Mouse (Mus musculus) forebrain, embryonic 10.5 days (tissue): ENCODE measurements at regions not wholly inside any gene's neighbourhood (a gene's known extent, or its start where the extent isn't known, plus 50 kb on each side); places are given as distances from the start of the nearest gene placed in this dataset.

ENCODE experiments used
- DNase-seq: peaks from one replicate; pipeline ENCODE4 v3.0.0-alpha.2; 2017; ENCODE audit warnings: low spot score; ENCODE audit errors: extremely low spot score
- H3K27ac ChIP-seq: fragments of 300-500 bp; sonication (generic); 2 replicates; pipeline ENCODE4 v1.5.1; 2016; ENCODE audit warnings: mild to moderate bottlenecking
- H3K27me3 ChIP-seq: fragments of 300-500 bp; sonication (generic); 2 replicates; pipeline ENCODE4 v1.6.1; 2016; ENCODE audit warnings: mild to moderate bottlenecking; ENCODE audit not compliant: poor library complexity, severe bottlenecking
- H3K36me3 ChIP-seq: fragments of 300-500 bp; sonication (generic); replicated peaks from 2 replicates; pipeline ENCODE4 v1.6.1; 2016; ENCODE audit warnings: mild to moderate bottlenecking, moderate library complexity
- H3K4me1 ChIP-seq: fragments of 300-500 bp; sonication (generic); 2 replicates; pipeline ENCODE4 v1.6.1; 2016
- H3K4me3 ChIP-seq: fragments of 300-500 bp; sonication (generic); 2 replicates; pipeline ENCODE4 v1.5.1; 2016; ENCODE audit warnings: mild to moderate bottlenecking, moderate library complexity
- H3K9me3 ChIP-seq: fragments of 300-500 bp; sonication (generic); 2 replicates; pipeline ENCODE4 v1.6.1; 2016; ENCODE audit warnings: mild to moderate bottlenecking, moderate library complexity
- WGBS: fragments of 180-500 bp; shearing (Covaris S2); methylation state at CpG from one replicate; pipeline ENCODE4 v1.1.7; 2016; 5-methylcytosine and 5-hydroxymethylcytosine counted together

DNA sequence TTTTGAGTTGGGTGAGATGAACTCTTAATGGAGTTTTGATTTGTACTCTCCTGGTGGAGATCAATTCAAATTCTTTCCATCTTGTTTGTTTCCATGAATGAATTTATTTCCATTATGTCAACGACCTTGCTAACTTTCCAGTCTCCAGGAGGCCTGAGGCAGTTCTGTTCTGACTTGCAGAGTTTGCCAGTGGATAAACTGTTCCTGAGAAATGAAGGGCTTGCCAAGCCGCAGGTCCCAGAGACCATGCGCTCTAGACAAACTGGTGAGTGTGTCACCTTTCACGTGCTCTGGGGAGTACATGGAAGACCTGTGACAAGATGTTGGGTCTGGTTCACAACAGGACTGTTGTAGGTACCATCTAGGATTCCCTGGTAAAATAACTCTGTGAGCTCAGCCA, 74.5 kb downstream of the Gm11983 start:
- DNase-seq, result no peak
- Histone ChIP-seq H3K4me3 (no peak overlapping the region), H3K27ac (no peak overlapping the region), H3K4me1 (no peaks in the 10 kb centered on the region), H3K36me3 (no peaks in the 10 kb centered on the region), H3K27me3 (no peaks in the 10 kb centered on the region), H3K9me3 (no peaks in the 10 kb centered on the region)
- WGBS, result 81% methylated on average over 4 of the region's 4 CpGs

DNA sequence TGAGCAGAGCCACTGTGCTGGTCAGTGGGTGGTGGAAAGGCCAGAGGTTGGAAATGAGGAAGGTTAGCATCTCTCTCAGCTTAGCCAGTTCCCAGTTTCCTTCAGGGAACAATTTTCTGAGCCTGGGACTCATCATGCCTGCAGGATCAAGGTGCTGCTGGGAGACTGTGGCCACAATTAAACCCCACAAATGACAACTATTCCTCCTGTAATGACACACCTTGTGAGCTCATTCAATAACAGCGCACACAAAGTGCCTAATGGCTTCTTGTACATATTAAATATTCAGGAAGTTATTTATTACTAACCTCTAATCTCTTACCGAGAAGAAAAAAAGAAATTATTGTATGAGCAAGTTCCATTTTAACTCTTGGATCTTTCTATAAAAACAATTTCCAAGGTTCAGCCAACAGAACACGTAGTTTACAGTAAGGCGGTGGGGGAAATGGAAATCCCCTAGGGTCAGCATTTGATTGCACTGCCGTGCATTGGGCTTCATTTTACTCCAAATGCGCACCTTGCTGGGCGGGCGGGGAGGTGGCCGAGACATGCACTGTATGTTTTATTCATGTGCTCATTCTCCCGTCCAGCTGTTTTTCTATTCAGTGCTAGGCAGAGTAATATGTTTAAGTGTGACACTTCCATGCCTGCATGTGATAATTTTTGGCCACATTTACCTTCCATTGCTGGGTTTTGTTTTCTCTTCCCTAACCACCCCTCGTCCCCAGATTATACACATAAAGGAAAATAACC, 75.4 kb downstream of the Gm11983 start:
- DNase-seq, result no peak
- H3K27ac ChIP-seq, result no peak overlapping the region
- no peaks in the 10 kb centered on the region for H3K4me1 ChIP-seq
- WGBS, result 90% methylated on average over 11 of the region's 11 CpGs
- H3K36me3 ChIP-seq, result no peaks in the 10 kb centered on the region
- no peak overlapping the region for H3K4me3 ChIP-seq
- H3K27me3 ChIP-seq, result no peaks in the 10 kb centered on the region
- no peaks in the 10 kb centered on the region for H3K9me3 ChIP-seq

DNA sequence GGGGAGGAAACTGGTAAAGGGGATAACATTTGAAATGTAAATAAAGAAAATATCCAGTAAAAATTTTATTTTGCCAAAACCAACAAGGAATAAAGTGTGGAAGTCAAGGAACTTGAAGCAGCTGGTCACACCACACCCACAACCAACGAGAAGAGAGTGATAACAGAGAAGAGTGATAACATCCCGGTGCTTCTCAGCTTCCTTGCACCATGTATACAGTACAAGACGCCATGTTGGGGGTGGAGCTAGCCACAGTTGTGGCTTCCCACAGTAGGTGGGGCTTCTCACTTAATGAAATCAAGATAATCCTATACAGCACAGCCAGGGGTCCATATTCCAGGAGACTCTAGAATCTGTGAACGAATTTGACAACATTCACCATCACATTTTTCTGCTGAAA, 77.9 kb downstream of the Gm11983 start:
- WGBS, result 87% methylated on average over 4 of the region's 4 CpGs
- no peaks in the 10 kb centered on the region for H3K36me3 ChIP-seq
- DNase-seq, result no peak

DNA sequence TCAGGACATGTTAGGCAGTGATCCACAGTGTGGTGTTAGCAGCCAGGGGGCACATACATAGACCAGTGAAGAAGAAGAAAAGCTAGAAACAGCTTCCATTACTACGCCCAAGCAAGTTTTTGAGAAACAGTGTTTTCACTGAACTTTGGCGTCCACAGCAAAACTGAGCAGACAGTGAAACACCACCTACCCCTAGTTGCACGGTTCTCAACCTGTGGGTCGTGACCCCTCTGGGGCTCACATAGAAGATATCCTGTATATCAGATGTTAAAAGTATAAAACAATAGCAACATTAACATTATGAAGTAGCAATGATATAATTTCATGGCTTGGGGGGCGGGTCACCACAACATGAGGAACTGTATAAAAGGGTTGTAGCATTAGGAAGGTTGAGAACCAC, 81.1 kb downstream of the Ramp3 start:
- no peaks in the 10 kb centered on the region for H3K36me3 ChIP-seq
- H3K9me3 ChIP-seq, result peaks cover 2% of the 10 kb centered on the region; the same call in 1 of the 2 replicates
- DNase-seq, result no peak
- no peak overlapping the region for H3K27ac ChIP-seq
- H3K27me3 ChIP-seq, result no peaks in the 10 kb centered on the region
- H3K4me3 ChIP-seq, result no peak overlapping the region
- WGBS, result 88% methylated on average over 5 of the region's 5 CpGs
- no peaks in the 10 kb centered on the region for H3K4me1 ChIP-seq

More for the DNA sequence above, 77.9 kb downstream of the Gm11983 start:
- Histone ChIP-seq H3K9me3 (no peaks in the 10 kb centered on the region), H3K4me3 (no peak overlapping the region), H3K27ac (no peak overlapping the region), H3K4me1 (no peaks in the 10 kb centered on the region), H3K27me3 (no peaks in the 10 kb centered on the region)

DNA sequence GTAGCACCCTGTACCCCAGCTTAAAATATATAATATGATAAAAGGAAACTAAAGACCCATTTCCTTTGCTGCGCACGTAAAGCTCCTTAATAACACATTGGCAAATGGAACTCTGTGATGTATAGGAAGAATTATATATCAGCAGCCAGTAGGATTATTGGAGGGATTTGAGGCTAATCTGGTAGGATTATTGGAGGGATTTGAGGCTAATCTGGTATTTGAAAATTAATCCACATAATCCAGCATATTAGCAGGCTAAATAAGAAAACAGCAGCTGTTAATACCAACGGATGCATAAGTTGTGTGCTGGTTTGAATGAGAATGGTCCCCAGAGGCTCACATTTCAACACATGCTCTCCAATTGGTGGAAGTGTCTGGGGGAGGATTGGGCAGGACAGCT, 80.3 kb downstream of the Ramp3 start:
- no peak for DNase-seq
- Histone ChIP-seq H3K27me3 (no peaks in the 10 kb centered on the region), H3K9me3 (peaks cover 2% of the 10 kb centered on the region; the same call in 1 of the 2 replicates), H3K27ac (no peak overlapping the region), H3K4me1 (no peaks in the 10 kb centered on the region), H3K36me3 (no peaks in the 10 kb centered on the region), H3K4me3 (no peak overlapping the region)
- WGBS, result 83% methylated on average over 3 of the region's 3 CpGs

DNA sequence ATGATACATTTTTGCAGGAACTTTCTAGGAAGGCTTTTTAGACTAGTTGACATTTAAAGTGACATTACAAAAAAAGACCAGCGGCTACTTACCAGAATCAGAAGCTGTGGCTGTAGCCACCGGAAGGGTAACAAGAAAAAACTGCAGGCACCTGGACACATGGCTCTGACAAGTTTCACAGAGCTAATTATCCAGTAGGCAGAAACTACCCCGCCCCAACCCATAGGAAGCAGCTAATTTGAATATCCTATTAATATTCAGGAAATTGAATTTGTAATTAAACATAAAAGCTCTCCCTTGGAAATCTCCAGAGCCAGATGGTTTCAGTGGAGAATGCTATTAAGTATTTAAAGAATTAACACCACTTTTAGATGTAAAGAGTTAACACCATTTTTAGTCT, 79.8 kb downstream of the Ramp3 start:
- WGBS, result 86% methylated on average over 3 of the region's 3 CpGs
- Histone ChIP-seq H3K4me3 (no peak overlapping the region), H3K4me1 (no peaks in the 10 kb centered on the region), H3K27me3 (no peaks in the 10 kb centered on the region), H3K36me3 (no peaks in the 10 kb centered on the region), H3K9me3 (peaks cover 2% of the 10 kb centered on the region; the same call in 1 of the 2 replicates), H3K27ac (no peak overlapping the region)
- DNase-seq, result no peak

DNA sequence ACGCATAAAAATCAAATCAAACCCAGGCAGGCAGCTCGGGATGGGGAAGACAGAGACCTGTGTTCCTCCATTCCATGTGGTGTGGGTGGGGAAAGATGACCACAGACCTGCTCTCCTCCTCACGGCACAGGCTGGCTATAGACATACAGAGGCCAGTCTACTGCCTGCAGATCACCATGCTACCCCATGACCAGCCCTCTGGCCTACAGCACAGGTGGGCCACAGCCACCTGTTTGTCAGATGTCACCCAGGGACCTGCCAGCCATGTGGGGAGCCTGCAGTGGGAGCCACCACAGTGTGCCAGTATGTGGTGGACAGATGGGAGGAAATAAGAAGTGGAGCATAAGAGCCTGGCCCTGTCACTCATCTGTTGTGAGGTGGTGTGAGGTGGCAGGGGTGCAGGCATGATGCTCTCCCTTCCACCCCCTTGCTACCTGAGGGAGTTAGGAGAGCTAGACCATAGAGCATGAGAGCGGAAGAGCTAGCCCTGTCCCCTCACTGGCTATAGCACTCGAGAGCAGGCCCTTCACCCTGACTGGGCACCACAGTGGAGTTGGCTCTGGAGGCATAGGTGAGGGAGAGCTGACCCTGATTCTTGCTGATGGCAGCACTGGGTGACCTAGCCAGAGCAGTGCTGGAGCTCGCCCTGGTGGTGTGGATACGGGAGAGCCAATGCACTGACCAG, 76.6 kb downstream of the Ramp3 start:
- Histone ChIP-seq H3K27ac (no peak overlapping the region), H3K4me1 (no peaks in the 10 kb centered on the region), H3K27me3 (no peaks in the 10 kb centered on the region), H3K36me3 (no peaks in the 10 kb centered on the region), H3K9me3 (peaks cover 2% of the 10 kb centered on the region; the same call in 1 of the 2 replicates), H3K4me3 (no peak overlapping the region)
- DNase-seq, result no peak
- 90% methylated on average over 7 of the region's 7 CpGs for WGBS

DNA sequence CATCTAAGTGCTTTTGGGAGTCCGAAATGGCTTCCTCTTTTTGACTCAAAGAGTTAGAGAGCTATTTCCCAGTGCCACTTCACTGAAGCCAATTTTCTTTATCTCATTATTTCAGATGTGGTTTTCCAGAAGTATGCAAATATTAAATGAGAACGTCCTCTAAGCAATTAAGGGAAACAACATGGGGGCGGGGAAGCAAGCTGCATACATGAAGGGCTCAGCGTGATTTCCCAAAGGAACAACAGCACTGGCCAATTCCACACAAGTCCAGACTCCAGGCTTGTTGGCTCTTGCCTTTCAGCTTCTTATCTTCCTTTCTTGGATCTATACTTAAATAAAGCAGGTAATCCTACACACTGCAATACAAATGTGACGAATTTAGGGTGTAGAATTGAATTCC, 73.2 kb downstream of the Ramp3 start:
- WGBS, result 88% methylated on average over 5 of the region's 5 CpGs
- no peaks in the 10 kb centered on the region for H3K27me3 ChIP-seq
- H3K9me3 ChIP-seq, result no peaks in the 10 kb centered on the region
- H3K4me1 ChIP-seq, result no peaks in the 10 kb centered on the region
- H3K36me3 ChIP-seq, result no peaks in the 10 kb centered on the region
- H3K27ac ChIP-seq, result no peak overlapping the region
- no peak overlapping the region for H3K4me3 ChIP-seq
- DNase-seq, result no peak
